Comparison of ENCODE assay signal across 24 mouse cellular contexts in genomic region chr10:68865776-68866175, GRCm38 (mm10).
DNase-seq lines count a peak whose midpoint lies in the region; ATAC-seq lines count a peak whose summit lies in the region.
"Had no signal": no experiment of that assay in that cellular context is flagged by ENCODE, and none has a peak within 500 bp of the region (broad histone marks: within the 10 kb centered on the region; RNA-seq: fewer than 3 reads in every experiment).

No protein-coding gene starts in this region.

- 0 out of 2 replicates have a peak overlapping the region, but pooled peaks have one; percentile 22 for H3K27ac ChIP-seq in limb, embryonic 13.5 days
- H3K27ac ChIP-seq in limb, embryonic 10.5 days: no peak overlapping the region
- H3K27ac ChIP-seq in embryonic facial prominence, embryonic 13.5 days: peak overlapping the region; percentile 68
- H3K27ac ChIP-seq in hindbrain, embryonic 12.5 days: no peak overlapping the region
- H3K27ac ChIP-seq: forebrain, embryonic 13.5 days; hindbrain, embryonic 13.5 days; hindbrain, postnatal 0 days had no signal

- H3K4me3 ChIP-seq in limb, embryonic 13.5 days: no peak overlapping the region
- H3K4me3 ChIP-seq in limb, embryonic 10.5 days: no peak overlapping the region
- no peak overlapping the region for H3K4me3 ChIP-seq in embryonic facial prominence, embryonic 13.5 days
- no peak overlapping the region for H3K4me3 ChIP-seq in hindbrain, embryonic 12.5 days
- H3K4me3 ChIP-seq: forebrain, embryonic 13.5 days; heart, embryonic 12.5 days; hindbrain, embryonic 13.5 days had no signal

- DNase-seq in embryo, embryonic 10 days (ENCODE audit: low spot score): peak; percentile 16
- DNase-seq in embryo, embryonic 11 days: no peak
- no peak for DNase-seq in limb, embryonic 10.5 days (ENCODE audit: low spot score)
- DNase-seq in MN1 (ENCODE audit: low spot score): no peak
- DNase-seq: adrenal gland, postnatal 14 days; B cell, adult 2 months; cerebellum, adult 11-12 months; cerebellum, adult 9-11 months; cerebellum, postnatal 36 days; gastrocnemius, postnatal 14 days; heart, postnatal 4 days; kidney, adult 18-20 months had no signal

- no peak for ATAC-seq in limb, embryonic 13.5 days (ENCODE audit: low FRiP score, low read depth)
- ATAC-seq in embryonic facial prominence, embryonic 13.5 days (ENCODE audit: insufficient number of reproducible peaks, insufficient read depth, low FRiP score, low TSS enrichment, low read depth): no peak
- no peak for ATAC-seq in hindbrain, embryonic 12.5 days (ENCODE audit: low FRiP score)
- ATAC-seq: activated CD4-positive, CD25-positive, alpha-beta regulatory T cell, adult 4 months; CD4-positive, CD25-positive, alpha-beta regulatory T cell, adult 4 months; forebrain, embryonic 13.5 days; forebrain, postnatal 0 days; hindbrain, postnatal 0 days; Patski had no signal

- 70% methylated on average over 5 of the region's 5 CpGs for WGBS in limb, embryonic 13.5 days
- 82% methylated on average over 5 of the region's 5 CpGs for WGBS in limb, embryonic 10.5 days
- WGBS in embryonic facial prominence, embryonic 13.5 days: 34% methylated on average over 5 of the region's 5 CpGs
- 24% methylated on average over 5 of the region's 5 CpGs for WGBS in hindbrain, embryonic 12.5 days

- no peak overlapping the region for H3K9ac ChIP-seq in limb, embryonic 13.5 days
- no peak overlapping the region for H3K9ac ChIP-seq in embryonic facial prominence, embryonic 13.5 days
- no peak overlapping the region for H3K9ac ChIP-seq in hindbrain, embryonic 12.5 days
- H3K9ac ChIP-seq: forebrain, embryonic 13.5 days; forebrain, postnatal 0 days; heart, embryonic 12.5 days; hindbrain, embryonic 13.5 days had no signal

- H3K27me3 ChIP-seq in limb, embryonic 13.5 days: no peaks in the 10 kb centered on the region
- H3K27me3 ChIP-seq in limb, embryonic 10.5 days (ENCODE audit: low read depth, poor library complexity, severe bottlenecking): no peaks in the 10 kb centered on the region
- H3K27me3 ChIP-seq in embryonic facial prominence, embryonic 13.5 days: no peaks in the 10 kb centered on the region
- H3K27me3 ChIP-seq in hindbrain, embryonic 12.5 days: no peaks in the 10 kb centered on the region
- H3K27me3 ChIP-seq: forebrain, embryonic 13.5 days; heart, embryonic 12.5 days; hindbrain, embryonic 13.5 days; Patski had no signal

- no peaks in the 10 kb centered on the region for H3K36me3 ChIP-seq in limb, embryonic 13.5 days
- no peaks in the 10 kb centered on the region for H3K36me3 ChIP-seq in limb, embryonic 10.5 days
- no peaks in the 10 kb centered on the region for H3K36me3 ChIP-seq in embryonic facial prominence, embryonic 13.5 days
- no peaks in the 10 kb centered on the region for H3K36me3 ChIP-seq in hindbrain, embryonic 12.5 days
- H3K36me3 ChIP-seq: G1E; heart, embryonic 12.5 days; hindbrain, embryonic 13.5 days had no signal

- H3K9me3 ChIP-seq in limb, embryonic 13.5 days: no peaks in the 10 kb centered on the region
- H3K9me3 ChIP-seq in limb, embryonic 10.5 days (replicated peaks): no peaks in the 10 kb centered on the region
- no peaks in the 10 kb centered on the region for H3K9me3 ChIP-seq in embryonic facial prominence, embryonic 13.5 days
- H3K9me3 ChIP-seq in hindbrain, embryonic 12.5 days (replicated peaks): no peaks in the 10 kb centered on the region
- H3K9me3 ChIP-seq: forebrain, embryonic 13.5 days; heart, embryonic 12.5 days; hindbrain, embryonic 13.5 days had no signal

- H3K4me1 ChIP-seq in limb, embryonic 13.5 days: peaks cover 30% of the 10 kb centered on the region
- peaks cover 11% of the 10 kb centered on the region for H3K4me1 ChIP-seq in limb, embryonic 10.5 days
- H3K4me1 ChIP-seq in embryonic facial prominence, embryonic 13.5 days: peaks cover 25% of the 10 kb centered on the region
- H3K4me1 ChIP-seq in hindbrain, embryonic 12.5 days: peaks cover 10% of the 10 kb centered on the region; the same call in 1 of the 2 replicates
- H3K4me1 ChIP-seq: hindbrain, embryonic 13.5 days had no signal

- H3K4me2 ChIP-seq in limb, embryonic 13.5 days (replicated peaks): no peak overlapping the region
- H3K4me2 ChIP-seq in embryonic facial prominence, embryonic 13.5 days: no peak overlapping the region
- H3K4me2 ChIP-seq in hindbrain, embryonic 12.5 days (replicated peaks): no peak overlapping the region
- H3K4me2 ChIP-seq: forebrain, embryonic 13.5 days; heart, embryonic 12.5 days; hindbrain, embryonic 13.5 days had no signal

Comparison
In these comparisons a context has a peak if more than half of its experiments do, and no peak if none do; other contexts are left out.
1. H3K27ac ChIP-seq: peak in limb, embryonic 13.5 days (single experiment) and embryonic facial prominence, embryonic 13.5 days (single experiment); none in limb, embryonic 10.5 days (single experiment) and hindbrain, embryonic 12.5 days (single experiment).